Mouse (Mus musculus) liver, postnatal 0 days (tissue): ENCODE data around the gene Ankrd13b. TPM values are rescaled to one million over a fixed set of nuclear protein-coding genes. Genes with fewer than 3 reads are reported as not detected.

Experiments used
- ATAC-seq: fragments of 200-750 bp; cut with Nextera tagmentation; 2 replicates; pipeline ENCODE4 v1.8.0; 2017; ENCODE audit warnings: mild to moderate bottlenecking, moderate library complexity
- DNase-seq: peaks from one replicate; pipeline ENCODE4 v3.0.0-alpha.2; 2016
- H3K27ac ChIP-seq: fragments of 300-500 bp; sonication (generic); 2 replicates; pipeline ENCODE4 v1.5.1; 2014; ENCODE audit warnings: antibody characterized with exemption, moderate library complexity, mild to moderate bottlenecking, low read depth
- H3K27me3 ChIP-seq: fragments of 300-500 bp; sonication (generic); 2 replicates; pipeline ENCODE4 v1.6.1; 2014; ENCODE audit warnings: low read length, control low read depth, mixed read lengths; ENCODE audit not compliant: insufficient read depth
- H3K36me3 ChIP-seq: fragments of 300-500 bp; sonication (generic); replicated peaks from 2 replicates; pipeline ENCODE4 v1.6.1; 2014; ENCODE audit warnings: mild to moderate bottlenecking, control low read depth, low read length, moderate library complexity, mixed read lengths; ENCODE audit not compliant: insufficient read depth
- H3K4me1 ChIP-seq: fragments of 300-500 bp; sonication (generic); 2 replicates; pipeline ENCODE4 v1.6.1; 2014; ENCODE audit warnings: antibody characterized with exemption, mild to moderate bottlenecking, control low read depth; ENCODE audit not compliant: insufficient read depth
- H3K4me2 ChIP-seq: fragments of 300-500 bp; sonication (generic); 2 replicates; pipeline ENCODE4 v1.6.1; 2014; ENCODE audit warnings: low read depth, mild to moderate bottlenecking, low read length, moderate library complexity, mixed read lengths
- H3K4me3 ChIP-seq: fragments of 300-500 bp; sonication (generic); 2 replicates; pipeline ENCODE4 v1.5.1; 2014; ENCODE audit warnings: low read depth, low read length
- H3K9ac ChIP-seq: fragments of 300-500 bp; sonication (generic); replicated peaks from 2 replicates; pipeline ENCODE4 v1.6.1; 2014; ENCODE audit warnings: mild to moderate bottlenecking, moderate library complexity
- H3K9me3 ChIP-seq: fragments of 300-500 bp; sonication (generic); 2 replicates; pipeline ENCODE4 v1.6.1; 2016; ENCODE audit warnings: mild to moderate bottlenecking, control low read depth, low read length, mixed read lengths
- CTCF ChIP-seq: sonication (generic); IDR thresholded peaks from 2 replicates; pipeline ENCODE4 v1.5.1; 2016; ENCODE audit warnings: antibody characterized with exemption, low read depth
- EP300 ChIP-seq: IDR thresholded peaks from 2 replicates; pipeline ENCODE4 v1.6.1; 2016; ENCODE audit warnings: antibody characterized with exemption, low read depth, mild to moderate bottlenecking
- WGBS: fragments of 180-500 bp; shearing (Covaris S2); extraction: QIAGEN DNeasy Blood & Tissue Kit; methylation state at CpG from one replicate; pipeline ENCODE4 v1.1.7; 2014; ENCODE audit not compliant: insufficient replicate concordance; 5-methylcytosine and 5-hydroxymethylcytosine counted together
- polyA plus RNA-seq: library from polyadenylated mRNA; unstranded; fragments of >200 nt; fragmentation: Nextera tagmentation; extraction: Ambion mirVana; gene quantifications from 2 replicates; pipeline ENCODE4 v1.2.1, GENCODE M21; 2015

Ankrd13b gene
- polyA plus RNA-seq, 1 experiment from 2014 or later: 0.53 TPM

DNA sequence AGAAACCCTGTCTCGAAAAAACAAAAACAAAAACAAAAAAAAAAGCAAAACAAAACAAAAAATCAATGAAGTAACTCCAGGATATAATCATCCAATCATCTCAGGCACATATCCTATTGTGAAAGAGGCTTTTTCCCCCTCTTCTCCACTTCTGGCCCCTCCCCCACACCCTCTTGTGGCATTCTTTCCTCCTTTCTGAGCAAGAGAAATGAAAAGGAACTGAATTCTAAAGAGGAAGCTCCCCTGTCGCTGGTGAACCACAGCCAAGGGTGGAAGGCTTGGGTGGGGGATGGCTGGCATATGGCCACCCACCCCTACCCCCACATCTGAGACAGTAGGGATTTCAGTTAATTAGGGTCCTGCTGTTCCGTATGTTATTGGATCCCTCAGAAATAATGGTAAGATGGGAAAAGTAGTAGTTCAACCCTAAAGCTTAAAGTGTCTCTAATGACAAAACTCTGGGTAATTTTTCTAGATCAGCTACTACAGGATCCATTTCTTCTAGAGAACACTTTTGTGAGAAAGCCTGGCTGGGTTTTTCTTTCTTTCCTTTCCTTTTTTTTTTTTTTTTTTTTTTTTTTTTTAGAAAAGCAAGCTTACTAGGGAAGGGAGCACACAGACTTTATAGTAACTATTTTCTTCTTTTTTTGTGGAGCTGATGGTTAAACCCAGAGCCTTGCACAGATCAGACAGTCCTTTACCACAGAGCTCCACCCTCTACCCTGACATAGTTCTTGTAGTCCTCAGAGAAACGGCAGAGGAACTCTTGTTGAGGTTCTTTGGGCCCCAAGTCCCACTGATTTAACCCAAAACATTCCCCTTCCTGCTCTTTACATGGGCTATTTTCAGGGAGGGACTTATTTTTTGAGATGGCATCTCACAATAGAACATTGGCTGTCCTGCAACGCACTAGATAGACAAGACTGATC lies 31.4 kb upstream of the Ankrd13b start:
- peaks cover 10% of the 10 kb centered on the region for H3K27me3 ChIP-seq
- ATAC-seq (no peak), DNase-seq (peak; percentile 59)
- H3K4me1 ChIP-seq: peaks cover 30% of the 10 kb centered on the region
- H3K36me3 ChIP-seq: no peaks in the 10 kb centered on the region
- WGBS: 37% methylated on average over 5 of the region's 5 CpGs
- H3K9ac ChIP-seq: no peak overlapping the region
- H3K4me3 ChIP-seq: no peak overlapping the region
- no peak for TF ChIP-seq EP300
- 0 out of 2 replicates have a peak, but pooled peaks have one; percentile 4 for TF ChIP-seq CTCF
- no peak overlapping the region for H3K4me2 ChIP-seq
- peak overlapping the region; percentile 17; the same call in 1 of the 2 replicates for H3K27ac ChIP-seq
- H3K9me3 ChIP-seq: no peaks in the 10 kb centered on the region

DNA sequence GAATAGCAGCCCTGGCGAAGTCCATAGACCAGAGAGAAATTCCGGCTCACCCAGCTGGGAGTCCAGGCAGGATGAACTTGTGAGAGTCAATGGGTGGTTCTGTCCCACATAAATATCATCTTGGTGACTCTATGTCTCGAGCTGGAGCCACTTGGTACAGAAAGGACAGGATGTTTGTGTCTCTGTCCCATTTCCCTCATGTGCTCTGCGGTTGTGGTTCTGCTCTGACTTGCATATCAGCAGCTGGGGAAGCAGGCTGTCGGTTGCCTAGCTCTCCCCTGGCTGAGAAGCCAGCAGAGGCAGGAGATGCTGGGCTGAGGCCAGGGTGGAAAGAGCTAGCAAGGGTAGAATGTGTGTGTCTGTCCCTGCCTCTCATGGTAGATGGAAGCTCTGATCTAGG lies 29.6 kb upstream of the Ankrd13b start, which contains the start of gene Gm10392:
TSS of gene Gm10392 (minus strand) at position 156 of the 400 bp plus-strand sequence.
- no peak for TF ChIP-seq EP300
- TF ChIP-seq CTCF: no peak
- DNase-seq (peak; percentile 54), ATAC-seq (no peak)
- no peaks in the 10 kb centered on the region for H3K9me3 ChIP-seq
- 21% methylated on average over 5 of the region's 5 CpGs for WGBS
- peaks cover 18% of the 10 kb centered on the region for H3K27me3 ChIP-seq
- peak within 1 kb of the TSS; percentile 9; the same call in 1 of the 2 replicates for H3K9ac ChIP-seq
- peak within 1 kb of the TSS; percentile 9; the same call in 1 of the 2 replicates for H3K4me2 ChIP-seq
- no peaks in the 10 kb centered on the region for H3K36me3 ChIP-seq
- no peak within 1 kb of the TSS for H3K4me3 ChIP-seq
- H3K27ac ChIP-seq: peak within 1 kb of the TSS; percentile 86
- peaks cover 44% of the 10 kb centered on the region for H3K4me1 ChIP-seq

DNA sequence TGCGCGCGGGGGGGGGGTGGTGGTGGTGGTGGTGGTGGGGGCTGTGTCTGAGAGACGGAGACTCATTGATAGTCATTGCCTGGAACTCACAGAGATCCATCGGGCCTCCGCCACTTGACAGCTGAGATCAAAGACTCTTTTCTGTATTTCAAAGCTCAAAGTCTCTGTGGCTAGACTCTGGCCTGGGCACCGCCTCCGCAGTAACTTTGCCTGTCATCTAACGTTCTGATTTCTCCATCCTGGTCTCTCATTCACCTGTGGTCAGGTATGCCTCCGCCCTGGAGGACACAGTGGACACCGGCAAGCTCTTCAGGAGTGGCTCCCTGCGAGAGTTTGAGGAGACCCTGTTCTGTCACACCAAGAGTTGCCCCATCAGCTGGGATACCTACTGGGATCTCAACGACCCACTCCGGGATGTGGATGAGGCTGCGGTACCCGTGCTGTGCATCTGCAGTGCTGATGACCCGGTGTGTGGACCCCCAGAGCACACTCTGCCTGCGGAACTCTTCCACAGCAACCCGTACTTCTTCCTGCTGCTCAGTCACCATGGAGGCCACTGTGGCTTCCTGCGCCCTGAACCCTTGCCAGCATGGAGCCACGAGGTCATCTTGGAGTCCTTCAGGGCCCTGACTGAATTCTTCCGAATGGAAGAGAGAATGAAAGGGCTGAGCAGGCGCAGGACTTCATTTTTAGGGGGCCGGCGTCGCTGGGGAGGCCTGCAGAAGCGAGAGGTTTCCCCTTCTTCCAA lies 28.7 kb upstream of the Ankrd13b start:
- TF ChIP-seq EP300 (no peak), CTCF (no peak)
- peaks cover 51% of the 10 kb centered on the region for H3K4me1 ChIP-seq
- ATAC-seq (no peak), DNase-seq (peak; percentile 18)
- H3K4me2 ChIP-seq: peak overlapping the region; percentile 9; the same call in 1 of the 2 replicates
- WGBS: 51% methylated on average over 26 of the region's 27 CpGs
- H3K4me3 ChIP-seq: no peak overlapping the region
- no peaks in the 10 kb centered on the region for H3K36me3 ChIP-seq
- H3K27me3 ChIP-seq: peaks cover 18% of the 10 kb centered on the region
- no peaks in the 10 kb centered on the region for H3K9me3 ChIP-seq
- H3K27ac ChIP-seq: peak overlapping the region; percentile 86
- H3K9ac ChIP-seq: peak overlapping the region; percentile 9; the same call in 1 of the 2 replicates

DNA sequence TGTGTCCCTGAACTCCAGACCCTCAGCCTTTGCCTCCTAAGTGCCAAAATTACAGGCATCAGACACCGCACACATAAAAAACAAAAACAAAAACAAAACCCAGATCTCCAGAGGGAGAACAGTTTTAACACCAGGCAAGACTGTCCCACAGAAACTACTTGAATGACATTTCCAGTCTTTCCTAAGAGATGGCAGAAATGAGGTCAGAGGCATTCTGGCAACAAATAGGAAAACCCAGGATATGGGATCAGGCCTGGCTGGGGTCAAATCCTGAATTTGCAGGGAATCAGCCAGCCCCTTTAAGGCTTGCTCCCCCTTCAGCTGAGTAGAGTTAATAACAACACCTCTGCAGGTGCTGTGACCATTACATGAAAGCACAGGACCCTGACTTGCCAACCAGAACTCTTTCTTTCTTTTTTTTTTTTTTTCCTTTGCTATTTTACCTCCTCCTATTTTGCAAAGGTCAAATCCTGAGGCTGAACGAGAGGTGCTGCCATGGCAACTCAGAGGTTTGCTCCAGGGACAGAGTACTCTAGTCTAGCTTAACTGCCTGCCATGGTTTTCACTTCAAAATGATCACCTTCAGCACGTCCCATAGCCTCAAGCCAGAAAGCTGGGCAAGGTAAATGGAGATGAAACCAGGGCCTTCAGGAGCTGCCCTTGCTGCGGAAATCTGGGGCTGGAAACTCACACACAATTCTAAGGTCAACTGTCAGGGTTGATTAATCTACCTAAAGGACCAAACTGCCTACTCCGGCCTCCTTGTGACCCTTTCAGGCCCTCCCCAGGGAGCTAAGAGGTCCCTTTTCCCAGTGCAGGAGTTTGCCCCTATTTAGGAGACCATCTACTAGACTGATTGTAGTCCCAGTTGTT lies 27.3 kb upstream of the Ankrd13b start:
- H3K27me3 ChIP-seq: peaks cover 18% of the 10 kb centered on the region
- H3K9ac ChIP-seq: no peak overlapping the region
- H3K4me2 ChIP-seq: peak overlapping the region; percentile 82
- H3K4me1 ChIP-seq: peaks cover 58% of the 10 kb centered on the region
- TF ChIP-seq EP300: no peak
- TF ChIP-seq CTCF: no peak
- H3K27ac ChIP-seq: no peak overlapping the region
- H3K4me3 ChIP-seq: peak overlapping the region; percentile 60; the same call in 1 of the 2 replicates
- 72% methylated on average over 5 of the region's 5 CpGs for WGBS
- H3K36me3 ChIP-seq: no peaks in the 10 kb centered on the region
- ATAC-seq: no peak
- no peaks in the 10 kb centered on the region for H3K9me3 ChIP-seq
- DNase-seq: no peak

DNA sequence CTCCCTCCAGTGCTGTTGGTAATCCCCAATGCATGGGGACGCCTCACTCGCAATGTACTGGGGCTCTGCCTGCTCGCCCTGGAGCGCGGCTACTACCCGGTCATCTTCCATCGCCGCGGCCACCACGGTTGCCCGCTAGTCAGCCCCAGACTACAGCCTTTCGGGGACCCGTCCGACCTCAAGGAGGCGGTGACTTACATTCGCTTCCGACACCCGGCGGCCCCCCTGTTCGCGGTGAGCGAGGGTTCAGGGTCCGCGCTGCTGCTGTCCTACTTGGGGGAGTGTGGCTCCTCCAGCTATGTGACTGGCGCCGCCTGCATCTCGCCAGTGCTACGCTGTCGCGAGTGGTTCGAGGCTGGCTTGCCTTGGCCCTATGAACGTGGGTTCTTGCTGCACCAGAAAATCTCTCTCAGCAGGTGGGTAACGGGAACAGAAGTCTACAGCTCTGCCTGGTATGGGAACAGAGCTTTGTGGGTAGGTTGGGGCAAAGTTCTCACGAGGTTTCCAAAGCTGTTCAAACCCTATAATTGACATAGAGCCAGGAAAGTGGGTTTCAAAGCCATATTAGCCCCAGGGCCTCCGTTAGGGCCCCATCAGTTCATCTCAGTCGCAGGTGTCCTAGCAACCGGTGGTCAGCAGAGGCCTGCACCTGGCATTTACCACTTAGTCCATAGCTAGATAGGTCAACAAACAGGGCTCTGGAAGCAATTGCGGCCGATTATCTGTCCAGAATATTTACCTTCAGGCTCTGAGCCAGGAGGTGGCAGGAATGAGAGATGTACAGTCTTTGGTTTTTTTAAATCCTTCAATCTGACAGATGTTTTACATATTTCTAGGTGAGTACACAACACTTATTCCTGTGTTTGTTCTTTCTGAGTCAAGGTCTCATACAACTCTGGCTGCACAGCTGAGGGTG lies 26.4 kb upstream of the Ankrd13b start, which contains the start of gene Trp53i13:
TSS of gene Trp53i13 (minus strand) at position 344 of the 916 bp plus-strand sequence.
- H3K9me3 ChIP-seq: no peaks in the 10 kb centered on the region
- H3K27ac ChIP-seq: peak within 1 kb of the TSS; percentile 94
- H3K4me2 ChIP-seq: peak within 1 kb of the TSS; percentile 82
- peak within 1 kb of the TSS; percentile 60 for H3K4me3 ChIP-seq
- DNase-seq (peak; percentile 62), ATAC-seq (no peak)
- TF ChIP-seq CTCF (no peak), EP300 (no peak)
- peak within 1 kb of the TSS; percentile 68 for H3K9ac ChIP-seq
- peaks cover 56% of the 10 kb centered on the region for H3K4me1 ChIP-seq
- WGBS: 9% methylated on average over 39 of the region's 39 CpGs
- peaks cover 18% of the 10 kb centered on the region for H3K27me3 ChIP-seq
- no peaks in the 10 kb centered on the region for H3K36me3 ChIP-seq
